Mouse (Mus musculus) lung, embryonic 15.5 days (tissue): ENCODE data around the gene Lhfpl2. TPM values are rescaled to one million over a fixed set of nuclear protein-coding genes. Genes with fewer than 3 reads are reported as not detected.

Experiments used
- ATAC-seq: fragments of 200-750 bp; cut with Nextera tagmentation; 2 replicates; pipeline ENCODE4 v1.8.0; 2017; ENCODE audit warnings: moderate number of reproducible peaks, borderline replicate concordance; ENCODE audit not compliant: low FRiP score, low TSS enrichment; ENCODE audit errors: extremely low read depth
- H3K27ac ChIP-seq: fragments of 300-500 bp; sonication (generic); 2 replicates; pipeline ENCODE4 v1.5.1; 2015; ENCODE audit warnings: moderate library complexity, mild to moderate bottlenecking, inconsistent platforms
- H3K27me3 ChIP-seq: fragments of 300-500 bp; sonication (generic); 2 replicates; pipeline ENCODE4 v1.6.1; 2015; ENCODE audit warnings: inconsistent platforms
- H3K36me3 ChIP-seq: fragments of 300-500 bp; sonication (generic); 2 replicates; pipeline ENCODE4 v1.6.1; 2015; ENCODE audit warnings: inconsistent platforms
- H3K4me1 ChIP-seq: fragments of 300-500 bp; sonication (generic); 2 replicates; pipeline ENCODE4 v1.6.1; 2015; ENCODE audit warnings: inconsistent platforms
- H3K4me2 ChIP-seq: fragments of 300-500 bp; sonication (generic); 2 replicates; pipeline ENCODE4 v1.6.1; 2015; ENCODE audit warnings: inconsistent platforms, mild to moderate bottlenecking, moderate library complexity
- H3K4me3 ChIP-seq: fragments of 300-500 bp; sonication (generic); 2 replicates; pipeline ENCODE4 v1.5.1; 2015; ENCODE audit warnings: mild to moderate bottlenecking, inconsistent platforms
- H3K9ac ChIP-seq: fragments of 300-500 bp; sonication (generic); 2 replicates; pipeline ENCODE4 v1.6.1; 2015; ENCODE audit warnings: inconsistent platforms
- H3K9me3 ChIP-seq: fragments of 300-500 bp; sonication (generic); 2 replicates; pipeline ENCODE4 v1.6.1; 2016; ENCODE audit warnings: inconsistent platforms
- whole genome bisulfite sequencing: fragments of 180-500 bp; shearing (Covaris S2); methylation state at CpG from one replicate; pipeline ENCODE4 v1.1.7; 2015; 5-methylcytosine and 5-hydroxymethylcytosine counted together
- polyA plus RNA-seq: library from polyadenylated mRNA; unstranded; fragments of >200 nt; fragmentation: Nextera tagmentation; extraction: Ambion mirVana; gene quantifications from 2 replicates; pipeline ENCODE4 v1.2.1, GENCODE M21; 2015

The Lhfpl2 gene
- polyA plus RNA-seq, 1 experiment from 2014 or later: 56.7 TPM

GRCm38 (mm10) chr13:94058642-94059222 lies 1.1 kb downstream of the Lhfpl2 start:
- H3K36me3 ChIP-seq: no peaks in the 10 kb centered on the region
- H3K9me3 ChIP-seq: no peaks in the 10 kb centered on the region
- no peak for ATAC-seq
- H3K4me1 ChIP-seq: peaks cover 40% of the 10 kb centered on the region
- 29% methylated on average over 6 of the region's 6 CpGs for WGBS
- no peaks in the 10 kb centered on the region for H3K27me3 ChIP-seq
- peak overlapping the region; percentile 93 for H3K4me2 ChIP-seq
- peak overlapping the region; percentile 88 for H3K27ac ChIP-seq
- peak overlapping the region; percentile 97; the same call in 1 of the 2 replicates for H3K9ac ChIP-seq
- peak overlapping the region; percentile 95 for H3K4me3 ChIP-seq

GRCm38 (mm10) chr13:94059373-94059772 lies 1.8 kb downstream of the Lhfpl2 start:
- no peak overlapping the region for H3K9ac ChIP-seq
- no peaks in the 10 kb centered on the region for H3K27me3 ChIP-seq
- no peaks in the 10 kb centered on the region for H3K9me3 ChIP-seq
- ATAC-seq: no peak
- peak overlapping the region; percentile 93 for H3K4me2 ChIP-seq
- no peaks in the 10 kb centered on the region for H3K36me3 ChIP-seq
- H3K27ac ChIP-seq: no peak overlapping the region
- H3K4me1 ChIP-seq: peaks cover 45% of the 10 kb centered on the region
- WGBS: 91% methylated on average over 4 of the region's 4 CpGs
- peak overlapping the region; percentile 95; the same call in 1 of the 2 replicates for H3K4me3 ChIP-seq

DNA sequence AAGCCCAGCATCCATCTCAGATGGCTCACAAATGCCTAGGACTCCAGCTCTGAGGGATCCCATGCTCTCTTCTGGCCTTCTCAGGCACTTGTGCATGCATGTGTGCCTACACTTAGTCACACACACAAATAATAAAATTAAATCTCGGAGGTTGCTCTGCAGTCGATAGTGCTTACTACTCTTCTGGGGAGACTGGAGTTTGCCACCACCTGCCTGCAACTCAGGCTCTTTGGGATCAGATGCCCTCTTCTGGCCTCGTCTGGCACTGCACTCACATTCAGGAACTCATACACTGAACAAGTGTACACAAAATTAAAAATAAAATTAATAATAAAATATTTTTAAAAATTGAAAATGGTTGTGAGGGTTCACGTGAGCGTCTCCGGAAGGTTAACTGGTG lies 2.2 kb downstream of the Lhfpl2 start:
- Histone ChIP-seq H3K27me3 (no peaks in the 10 kb centered on the region), H3K27ac (no peak overlapping the region), H3K4me1 (peaks cover 49% of the 10 kb centered on the region), H3K9me3 (no peaks in the 10 kb centered on the region), H3K9ac (no peak overlapping the region), H3K36me3 (no peaks in the 10 kb centered on the region), H3K4me2 (peak overlapping the region; percentile 93; the same call in 1 of the 2 replicates), H3K4me3 (0 out of 2 replicates have a peak overlapping the region, but pooled peaks have one; percentile 95)
- no peak for ATAC-seq
- WGBS: 84% methylated on average over 6 of the region's 6 CpGs

GRCm38 (mm10) chr13:94060461-94060860 lies 2.9 kb downstream of the Lhfpl2 start:
- H3K4me3 ChIP-seq: no peak overlapping the region
- H3K4me2 ChIP-seq: no peak overlapping the region
- no peaks in the 10 kb centered on the region for H3K36me3 ChIP-seq
- H3K4me1 ChIP-seq: peaks cover 56% of the 10 kb centered on the region
- 71% methylated on average over 3 of the region's 3 CpGs for WGBS
- no peak for ATAC-seq
- H3K9me3 ChIP-seq: no peaks in the 10 kb centered on the region
- H3K27me3 ChIP-seq: no peaks in the 10 kb centered on the region
- H3K27ac ChIP-seq: no peak overlapping the region
- H3K9ac ChIP-seq: no peak overlapping the region

DNA sequence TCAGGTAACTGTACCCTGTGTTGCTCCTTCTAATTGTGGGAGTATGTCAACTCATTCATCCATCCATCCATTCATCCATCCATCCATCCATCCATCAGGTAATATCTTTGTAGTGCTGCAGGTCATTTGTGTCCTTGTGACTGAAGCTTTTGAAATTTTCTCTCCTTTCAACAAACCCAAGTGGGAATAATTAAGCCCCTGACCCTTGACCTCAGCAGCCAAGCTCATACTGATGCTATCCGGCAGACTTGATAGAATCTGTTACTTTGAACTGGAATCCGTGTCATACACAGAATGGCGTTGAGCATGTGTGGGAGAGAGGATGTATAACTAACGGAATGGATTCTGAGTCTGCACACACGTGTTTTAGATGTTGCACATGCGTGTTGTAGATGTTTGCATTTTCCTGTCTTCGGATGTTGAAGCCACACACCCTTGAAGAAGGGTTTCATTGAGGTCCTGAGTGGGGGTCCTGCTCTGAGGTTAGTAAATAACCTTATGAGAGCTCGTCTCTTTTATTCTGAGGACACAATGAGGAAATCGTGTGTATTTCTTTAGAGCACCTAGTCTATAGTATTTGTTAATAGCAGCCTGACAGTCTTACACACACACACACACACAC lies 3.8 kb downstream of the Lhfpl2 start:
- Histone ChIP-seq H3K9ac (no peak overlapping the region), H3K9me3 (no peaks in the 10 kb centered on the region), H3K27me3 (no peaks in the 10 kb centered on the region), H3K4me1 (peaks cover 65% of the 10 kb centered on the region), H3K4me3 (no peak overlapping the region), H3K36me3 (no peaks in the 10 kb centered on the region), H3K4me2 (no peak overlapping the region), H3K27ac (no peak overlapping the region)
- ATAC-seq: no peak
- 65% methylated on average over 9 of the region's 9 CpGs for WGBS

GRCm38 (mm10) chr13:94062349-94063111 lies 4.9 kb downstream of the Lhfpl2 start:
- Histone ChIP-seq H3K9me3 (no peaks in the 10 kb centered on the region), H3K27me3 (no peaks in the 10 kb centered on the region), H3K27ac (peak overlapping the region; percentile 54), H3K4me1 (peaks cover 63% of the 10 kb centered on the region), H3K4me2 (peak overlapping the region; percentile 45), H3K4me3 (peak overlapping the region; percentile 10; the same call in 1 of the 2 replicates), H3K9ac (no peak overlapping the region), H3K36me3 (no peaks in the 10 kb centered on the region)
- 14% methylated on average over 20 of the region's 21 CpGs for WGBS
- ATAC-seq: peak; percentile 31; the same call in 1 of the 2 replicates

GRCm38 (mm10) chr13:94063156-94063555 lies 5.6 kb downstream of the Lhfpl2 start:
- H3K9me3 ChIP-seq: no peaks in the 10 kb centered on the region
- peak overlapping the region; percentile 10; the same call in 1 of the 2 replicates for H3K4me3 ChIP-seq
- no peak for ATAC-seq
- H3K27me3 ChIP-seq: no peaks in the 10 kb centered on the region
- H3K9ac ChIP-seq: no peak overlapping the region
- no peaks in the 10 kb centered on the region for H3K36me3 ChIP-seq
- H3K4me1 ChIP-seq: peaks cover 63% of the 10 kb centered on the region
- H3K4me2 ChIP-seq: peak overlapping the region; percentile 45
- WGBS: 45% methylated on average over 8 of the region's 8 CpGs
- H3K27ac ChIP-seq: peak overlapping the region; percentile 54

GRCm38 (mm10) chr13:94064571-94064970 lies 7.0 kb downstream of the Lhfpl2 start:
- Histone ChIP-seq H3K9me3 (no peaks in the 10 kb centered on the region), H3K4me1 (peaks cover 60% of the 10 kb centered on the region), H3K27ac (peak overlapping the region; percentile 47), H3K4me3 (no peak overlapping the region), H3K4me2 (no peak overlapping the region), H3K36me3 (no peaks in the 10 kb centered on the region), H3K27me3 (no peaks in the 10 kb centered on the region), H3K9ac (no peak overlapping the region)
- ATAC-seq: no peak
- 27% methylated on average over 7 of the region's 7 CpGs for WGBS

GRCm38 (mm10) chr13:94065276-94066050 lies 7.9 kb downstream of the Lhfpl2 start:
- ATAC-seq: no peak
- no peaks in the 10 kb centered on the region for H3K9me3 ChIP-seq
- no peak overlapping the region for H3K4me3 ChIP-seq
- no peak overlapping the region for H3K4me2 ChIP-seq
- no peaks in the 10 kb centered on the region for H3K27me3 ChIP-seq
- no peak overlapping the region for H3K9ac ChIP-seq
- 49% methylated on average over 11 of the region's 11 CpGs for WGBS
- no peaks in the 10 kb centered on the region for H3K36me3 ChIP-seq
- H3K4me1 ChIP-seq: peaks cover 58% of the 10 kb centered on the region
- peak overlapping the region; percentile 47; the same call in 1 of the 2 replicates for H3K27ac ChIP-seq

DNA sequence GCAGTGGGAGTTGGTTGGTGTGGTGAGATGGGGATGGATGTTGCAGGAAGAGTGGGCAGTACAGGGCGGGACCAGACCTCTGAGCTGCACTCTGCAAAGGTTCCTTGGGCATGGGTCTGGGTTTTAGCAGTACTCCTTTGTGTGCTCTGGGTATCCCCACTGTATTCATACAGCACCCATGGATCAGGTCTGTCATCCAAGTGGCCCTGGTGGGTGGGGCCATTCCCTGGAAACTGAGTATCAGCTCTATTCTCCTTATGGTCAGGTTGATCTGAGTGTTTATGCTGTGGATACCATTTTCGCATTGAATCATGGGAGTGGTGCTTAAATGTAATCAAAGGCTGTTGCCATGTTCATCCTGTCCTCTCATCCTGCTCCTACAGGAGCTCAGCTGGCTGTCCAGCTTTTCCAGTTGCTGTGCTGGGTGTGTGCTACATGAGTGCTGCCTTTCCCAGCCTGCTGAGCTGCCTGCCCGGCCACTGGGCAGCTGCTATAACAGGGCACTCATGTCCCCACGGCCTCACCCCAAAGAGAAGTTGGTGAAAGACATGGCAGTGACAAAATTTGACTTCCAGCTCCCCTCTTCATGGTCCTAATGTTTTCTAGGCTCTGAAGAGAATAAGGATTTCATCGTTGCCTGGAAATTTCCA lies 9.2 kb downstream of the Lhfpl2 start:
- Histone ChIP-seq H3K4me3 (no peak overlapping the region), H3K36me3 (peaks cover 7% of the 10 kb centered on the region; the same call in 1 of the 2 replicates), H3K27me3 (no peaks in the 10 kb centered on the region), H3K9me3 (no peaks in the 10 kb centered on the region), H3K27ac (no peak overlapping the region), H3K9ac (no peak overlapping the region), H3K4me2 (no peak overlapping the region), H3K4me1 (peaks cover 58% of the 10 kb centered on the region)
- no peak for ATAC-seq
- 79% methylated on average over 5 of the region's 5 CpGs for WGBS

- Histone ChIP-seq H3K36me3 (peaks cover 10% of the 10 kb centered on the region; the same call in 1 of the 2 replicates), H3K4me2 (no peak overlapping the region), H3K4me1 (peaks cover 59% of the 10 kb centered on the region)
Measured at GRCm38 (mm10) chr13:94068308-94068707, 10.7 kb downstream of the Lhfpl2 start.

More at GRCm38 (mm10) chr13:94068308-94068707, 10.7 kb downstream of the Lhfpl2 start:
- no peak overlapping the region for H3K9ac ChIP-seq
- no peaks in the 10 kb centered on the region for H3K9me3 ChIP-seq
- H3K27ac ChIP-seq: no peak overlapping the region
- no peak overlapping the region for H3K4me3 ChIP-seq
- WGBS: 93% methylated on average over 1 of the region's 1 CpGs
- ATAC-seq: no peak
- no peaks in the 10 kb centered on the region for H3K27me3 ChIP-seq
